Mouse (Mus musculus): Measurements from ENCODE around the gene Dot1l. TPM values are rescaled to one million over a fixed set of nuclear protein-coding genes. Genes with fewer than 3 reads are reported as not detected.

The Dot1l gene
- polyA plus RNA-seq, 1 experiment from 2014 or later: 9.9 TPM

DNA sequence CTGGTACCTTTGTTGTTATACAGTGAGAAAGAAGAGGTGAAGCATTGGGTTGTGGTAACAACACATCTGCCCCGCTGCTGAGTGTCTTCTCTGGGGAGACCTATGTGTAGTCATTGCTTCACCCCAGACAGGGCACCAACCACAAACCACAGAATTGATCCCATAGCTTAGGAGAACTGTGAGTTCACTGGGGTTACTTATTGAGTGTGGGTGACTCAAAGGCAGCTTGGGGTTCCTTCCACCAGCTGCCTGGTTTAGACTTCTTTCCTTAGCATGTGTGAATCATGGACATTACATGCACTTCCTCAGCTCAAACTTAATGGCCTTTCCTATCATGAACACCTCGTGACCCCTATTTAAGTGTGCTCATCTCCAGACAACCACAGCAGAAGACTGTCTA is 8.5 kb downstream of the Dot1l start:
- no peaks in the 10 kb centered on the region for H3K27me3 ChIP-seq (ENCODE audit: insufficient read depth, low read length)
- H3K4me1 ChIP-seq (replicated peaks; ENCODE audit: insufficient read depth, low read length): peaks cover 11% of the 10 kb centered on the region; the same call in 1 of the 2 replicates
- peaks cover 24% of the 10 kb centered on the region for H3K36me3 ChIP-seq (ENCODE audit: insufficient read depth, low read length)
- ATAC-seq (replicated peaks; ENCODE audit: low FRiP score, low read depth): no peak
- DNase-seq (ENCODE audit: low spot score): no peak
- H3K9me3 ChIP-seq (replicated peaks; ENCODE audit: low read length): no peaks in the 10 kb centered on the region
- no peak overlapping the region for H3K4me3 ChIP-seq (replicated peaks; ENCODE audit: low read depth, low read length)
- no peak overlapping the region for H3K9ac ChIP-seq (ENCODE audit: low read depth, low read length)
- no peak overlapping the region for H3K4me2 ChIP-seq (ENCODE audit: low read length)
- no peak for TF ChIP-seq CTCF (IDR thresholded peaks at IDR 0.05; ENCODE audit: low read depth)
- 86% methylated on average over 2 of the region's 2 CpGs for WGBS
- H3K27ac ChIP-seq: no peak overlapping the region

DNA sequence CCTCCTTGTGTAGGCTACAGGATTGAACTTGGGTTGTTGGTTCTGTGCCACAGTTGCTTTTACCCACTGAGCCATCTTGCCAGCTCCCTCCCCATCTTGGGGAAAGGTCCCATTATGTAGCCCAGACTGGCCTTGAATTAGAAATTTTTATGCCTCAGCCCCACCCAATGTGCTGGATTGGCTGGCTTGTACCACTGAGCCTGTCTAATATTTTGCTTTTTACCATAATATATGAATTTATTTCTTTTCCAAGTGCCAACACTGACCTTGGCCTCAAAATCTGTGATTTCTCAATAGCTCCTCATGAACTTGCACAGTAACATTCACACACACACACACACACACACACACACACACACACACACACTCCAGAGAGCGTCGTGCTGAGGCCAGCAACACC is 10.7 kb downstream of the Dot1l start:
- Histone ChIP-seq H3K4me3 (replicated peaks; ENCODE audit: low read depth, low read length) (no peak overlapping the region), H3K27ac (peak overlapping the region; percentile 31; the same call in 1 of the 2 replicates), H3K36me3 (ENCODE audit: insufficient read depth, low read length) (peaks cover 41% of the 10 kb centered on the region), H3K9ac (ENCODE audit: low read depth, low read length) (no peak overlapping the region), H3K4me1 (replicated peaks; ENCODE audit: insufficient read depth, low read length) (peaks cover 10% of the 10 kb centered on the region; the same call in 1 of the 2 replicates), H3K9me3 (replicated peaks; ENCODE audit: low read length) (no peaks in the 10 kb centered on the region), H3K4me2 (ENCODE audit: low read length) (no peak overlapping the region), H3K27me3 (ENCODE audit: insufficient read depth, low read length) (no peaks in the 10 kb centered on the region)
- ATAC-seq (replicated peaks; ENCODE audit: low FRiP score, low read depth): no peak
- 83% methylated on average over 2 of the region's 2 CpGs for WGBS
- no peak for DNase-seq (ENCODE audit: low spot score)
- no peak for TF ChIP-seq CTCF (IDR thresholded peaks at IDR 0.05; ENCODE audit: low read depth)

DNA sequence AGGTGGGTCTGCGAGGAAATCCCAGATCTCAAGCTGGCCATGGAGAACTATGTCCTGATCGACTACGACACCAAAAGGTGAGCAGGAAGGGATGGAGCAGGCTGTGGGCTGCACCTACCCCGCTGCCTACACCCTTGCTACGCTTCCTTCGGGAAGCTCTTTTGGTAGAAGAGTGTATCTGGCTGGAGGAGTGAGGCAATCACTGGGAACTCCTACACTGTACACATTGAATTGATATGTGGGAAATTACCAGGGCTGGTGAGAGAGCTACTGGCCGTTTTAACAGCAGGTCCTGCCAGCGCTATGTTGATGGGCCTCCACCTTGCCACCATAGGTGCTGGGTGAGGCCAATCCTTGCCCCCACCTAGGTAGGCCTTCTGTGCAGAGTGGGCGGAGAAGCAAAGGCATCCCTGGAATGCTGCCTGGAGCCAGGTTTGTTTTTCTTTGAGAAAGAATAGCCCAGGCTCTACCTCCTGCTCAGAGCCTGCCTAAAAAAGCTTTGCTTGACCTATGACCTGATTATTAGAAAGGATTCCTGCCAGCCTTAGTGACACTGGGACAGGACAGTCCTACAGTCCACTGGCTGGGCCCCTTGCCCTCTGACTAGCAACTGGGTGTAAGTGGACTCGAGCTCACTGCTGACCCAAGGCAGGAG is 11.3 kb downstream of the Dot1l start:
- no peaks in the 10 kb centered on the region for H3K27me3 ChIP-seq (ENCODE audit: insufficient read depth, low read length)
- 76% methylated on average over 10 of the region's 10 CpGs for WGBS
- DNase-seq (ENCODE audit: low spot score): no peak
- H3K4me2 ChIP-seq (ENCODE audit: low read length): no peak overlapping the region
- H3K9ac ChIP-seq (ENCODE audit: low read depth, low read length): no peak overlapping the region
- H3K27ac ChIP-seq: peak overlapping the region; percentile 31; the same call in 1 of the 2 replicates
- H3K4me1 ChIP-seq (replicated peaks; ENCODE audit: insufficient read depth, low read length): 0 out of 2 replicates have a peak, but pooled peaks cover 5% of the 10 kb centered on the region
- peaks cover 47% of the 10 kb centered on the region for H3K36me3 ChIP-seq (ENCODE audit: insufficient read depth, low read length)
- no peak for TF ChIP-seq CTCF (IDR thresholded peaks at IDR 0.05; ENCODE audit: low read depth)
- no peaks in the 10 kb centered on the region for H3K9me3 ChIP-seq (replicated peaks; ENCODE audit: low read length)
- H3K4me3 ChIP-seq (replicated peaks; ENCODE audit: low read depth, low read length): no peak overlapping the region
- peak; percentile 25; the same call in 1 of the 2 replicates for ATAC-seq (replicated peaks; ENCODE audit: low FRiP score, low read depth)

DNA sequence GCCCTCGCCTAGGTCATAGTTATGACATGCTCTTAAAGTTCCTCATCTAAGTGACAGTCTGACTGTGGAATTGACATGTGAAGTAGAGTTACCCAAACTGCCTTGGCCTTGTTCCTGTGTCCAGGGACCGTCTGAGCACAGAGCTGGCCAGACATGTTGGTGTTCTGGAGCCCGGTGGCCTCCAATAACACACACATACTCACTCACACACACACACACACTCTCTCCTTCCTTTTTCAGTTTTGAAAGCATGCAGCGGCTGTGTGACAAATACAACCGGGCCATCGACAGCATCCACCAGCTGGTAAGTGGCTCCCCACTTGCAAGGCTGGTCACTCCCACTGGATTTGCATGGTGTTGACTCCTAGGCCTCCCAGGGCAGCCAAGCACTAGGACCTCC is 13.4 kb downstream of the Dot1l start:
- Histone ChIP-seq H3K36me3 (ENCODE audit: insufficient read depth, low read length) (peaks cover 67% of the 10 kb centered on the region), H3K4me2 (ENCODE audit: low read length) (no peak overlapping the region), H3K27ac (no peak overlapping the region), H3K27me3 (ENCODE audit: insufficient read depth, low read length) (no peaks in the 10 kb centered on the region), H3K9me3 (replicated peaks; ENCODE audit: low read length) (no peaks in the 10 kb centered on the region), H3K9ac (ENCODE audit: low read depth, low read length) (no peak overlapping the region), H3K4me1 (replicated peaks; ENCODE audit: insufficient read depth, low read length) (no peaks in the 10 kb centered on the region), H3K4me3 (replicated peaks; ENCODE audit: low read depth, low read length) (no peak overlapping the region)
- no peak for TF ChIP-seq CTCF (IDR thresholded peaks at IDR 0.05; ENCODE audit: low read depth)
- ATAC-seq (replicated peaks; ENCODE audit: low FRiP score, low read depth): no peak
- DNase-seq (ENCODE audit: low spot score): no peak
- WGBS: 93% methylated on average over 6 of the region's 6 CpGs

DNA sequence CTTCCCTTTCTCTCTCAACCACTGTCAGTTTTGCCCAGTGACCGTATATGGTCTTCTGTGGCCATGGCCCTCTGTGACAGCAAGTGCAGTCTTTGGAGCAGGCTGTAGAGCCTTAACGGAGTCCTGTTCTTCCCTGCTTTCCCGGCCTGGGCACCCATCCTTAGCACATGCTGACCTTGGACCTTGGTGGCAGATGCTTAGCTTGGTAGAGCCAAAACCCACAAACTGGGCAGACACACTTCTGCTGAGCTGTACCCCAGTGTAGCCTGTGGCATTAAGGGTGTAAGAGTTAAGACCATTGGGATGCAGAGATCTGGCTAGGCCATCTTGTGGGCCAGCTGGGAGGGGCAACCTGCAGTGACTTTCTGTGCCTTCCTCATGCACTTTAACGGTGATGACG is 18.8 kb downstream of the Dot1l start:
- Histone ChIP-seq H3K4me3 (replicated peaks; ENCODE audit: low read depth, low read length) (no peak overlapping the region), H3K27me3 (ENCODE audit: insufficient read depth, low read length) (no peaks in the 10 kb centered on the region), H3K36me3 (ENCODE audit: insufficient read depth, low read length) (peaks cover 76% of the 10 kb centered on the region), H3K9me3 (replicated peaks; ENCODE audit: low read length) (no peaks in the 10 kb centered on the region), H3K27ac (no peak overlapping the region), H3K9ac (ENCODE audit: low read depth, low read length) (no peak overlapping the region), H3K4me1 (replicated peaks; ENCODE audit: insufficient read depth, low read length) (no peaks in the 10 kb centered on the region), H3K4me2 (ENCODE audit: low read length) (no peak overlapping the region)
- no peak for TF ChIP-seq CTCF (IDR thresholded peaks at IDR 0.05; ENCODE audit: low read depth)
- ATAC-seq (replicated peaks; ENCODE audit: low FRiP score, low read depth): no peak
- WGBS: 80% methylated on average over 5 of the region's 5 CpGs
- DNase-seq (ENCODE audit: low spot score): no peak

DNA sequence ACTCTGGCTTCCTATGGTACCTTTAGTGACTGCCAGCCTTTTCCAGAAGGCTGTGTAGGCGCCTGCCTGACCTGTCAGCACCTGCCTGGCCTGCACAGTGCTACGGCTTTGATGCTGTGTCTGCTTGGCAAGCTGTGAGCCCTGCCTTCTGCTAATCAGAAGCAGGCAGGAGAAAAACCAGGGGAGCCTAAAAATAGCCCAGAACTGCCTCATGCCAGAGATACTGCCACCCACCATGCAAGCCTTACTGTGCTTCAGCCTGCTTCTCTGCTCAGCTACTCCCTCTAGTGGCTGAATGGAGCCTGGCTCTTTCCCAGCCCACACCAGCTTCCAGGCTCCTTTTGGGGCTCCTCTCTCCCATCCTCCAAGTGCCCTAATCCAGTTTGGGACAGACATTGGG is 19.5 kb downstream of the Dot1l start:
- peaks cover 79% of the 10 kb centered on the region for H3K36me3 ChIP-seq (ENCODE audit: insufficient read depth, low read length)
- DNase-seq (ENCODE audit: low spot score) (peak; percentile 81), ATAC-seq (replicated peaks; ENCODE audit: low FRiP score, low read depth) (peak; percentile 67; the same call in 1 of the 2 replicates)
- WGBS: 68% methylated on average over 2 of the region's 2 CpGs
- H3K9ac ChIP-seq (ENCODE audit: low read depth, low read length): no peak overlapping the region
- H3K4me2 ChIP-seq (ENCODE audit: low read length): no peak overlapping the region
- H3K27me3 ChIP-seq (ENCODE audit: insufficient read depth, low read length): no peaks in the 10 kb centered on the region
- no peak overlapping the region for H3K27ac ChIP-seq
- TF ChIP-seq CTCF (IDR thresholded peaks at IDR 0.05; ENCODE audit: low read depth): peak; percentile 91
- H3K4me1 ChIP-seq (replicated peaks; ENCODE audit: insufficient read depth, low read length): no peaks in the 10 kb centered on the region
- H3K4me3 ChIP-seq (replicated peaks; ENCODE audit: low read depth, low read length): no peak overlapping the region
- no peaks in the 10 kb centered on the region for H3K9me3 ChIP-seq (replicated peaks; ENCODE audit: low read length)

Measured in kidney, postnatal 0 days (tissue).